Mouse (Mus musculus) E14TG2a.4 (cell line): ENCODE results near the gene Sipa1l1.

Source experiments
- CTCF ChIP-seq: conservative IDR thresholded peaks from 2 replicates; pipeline ENCODE4 v1.5.1; 2014; ENCODE audit warnings: low read length
- NANOG ChIP-seq: IDR thresholded peaks from 2 replicates; pipeline ENCODE4 v1.6.1; 2014; ENCODE audit warnings: borderline replicate concordance, low read length, mixed read lengths
- POU5F1 ChIP-seq: IDR thresholded peaks from 2 replicates; pipeline ENCODE4 v1.6.1; 2014; ENCODE audit warnings: low read length, borderline replicate concordance

- TF ChIP-seq CTCF (no peak), NANOG (no peak), POU5F1 (no peak)
Measured at GRCm38 (mm10) chr12:82338550-82338949, 169.4 kb downstream of the Sipa1l1 start.
